Mouse (Mus musculus): ENCODE results near the gene Fam102b. TPM values are rescaled to one million over a fixed set of nuclear protein-coding genes. Genes with fewer than 3 reads are reported as not detected.

Fam102b gene
- total and polyA plus RNA-seq, 2 experiments from 2014 or later: 29.8 to 84.1 TPM

DNA sequence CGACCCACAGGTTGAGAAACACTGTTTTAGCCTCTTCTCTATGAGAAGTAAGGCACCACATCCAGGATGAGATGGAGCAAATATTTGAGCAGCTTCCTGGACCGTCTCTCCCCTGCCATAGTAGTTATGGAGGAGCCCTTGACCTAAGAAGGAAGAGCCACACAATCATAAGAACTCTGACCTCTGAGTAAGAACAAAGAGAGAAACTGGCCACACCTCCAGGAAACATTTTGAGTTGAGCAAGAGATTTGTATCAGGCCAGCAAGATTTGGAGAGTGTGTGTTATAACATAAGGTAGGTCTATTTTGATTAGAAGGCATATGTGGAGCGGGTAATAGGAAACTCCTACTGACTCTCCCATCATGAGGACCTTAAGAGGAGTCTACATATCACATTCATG lies 4.2 kb upstream of the Fam102b start:
- ATAC-seq (ENCODE audit: low FRiP score): no peak
- 95% methylated on average over 3 of the region's 3 CpGs for WGBS
- no peaks in the 10 kb centered on the region for H3K36me3 ChIP-seq (ENCODE audit: insufficient read depth, low read length)
- H3K4me2 ChIP-seq (ENCODE audit: low read depth, low read length, poor library complexity, severe bottlenecking): no peak overlapping the region
- no peaks in the 10 kb centered on the region for H3K4me1 ChIP-seq (ENCODE audit: insufficient read depth, low read length)
- TF ChIP-seq CTCF (IDR thresholded peaks at IDR 0.05): no peak
- DNase-seq (ENCODE audit: low spot score): no peak
- H3K4me3 ChIP-seq (ENCODE audit: low read depth, low read length): no peak overlapping the region
- H3K27ac ChIP-seq (ENCODE audit: low read depth, low read length): no peak overlapping the region
- no peak overlapping the region for H3K9ac ChIP-seq (replicated peaks; ENCODE audit: low read length, poor library complexity, severe bottlenecking)
- H3K9me3 ChIP-seq (ENCODE audit: low read length): no peaks in the 10 kb centered on the region
- H3K27me3 ChIP-seq (ENCODE audit: insufficient read depth, low read length): no peaks in the 10 kb centered on the region

DNA sequence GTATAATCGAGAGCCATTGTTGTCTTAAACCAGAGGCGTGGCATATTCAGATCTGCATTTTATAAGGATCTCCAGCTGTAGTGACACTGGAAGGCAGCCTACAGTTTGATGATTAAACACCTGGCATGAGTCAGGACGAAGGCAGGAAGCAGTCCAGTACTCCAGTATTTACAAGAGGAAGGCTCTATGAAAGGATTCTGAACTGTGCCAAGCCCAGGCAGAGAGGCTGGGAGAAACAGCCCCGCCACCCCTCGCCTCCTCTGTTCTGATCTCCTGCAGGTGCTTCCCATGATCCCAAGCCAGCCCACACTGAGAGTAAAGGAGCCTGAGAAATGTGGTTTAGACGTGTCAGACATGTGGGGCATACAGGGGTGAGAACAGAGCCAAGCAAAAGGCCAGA lies 3.4 kb upstream of the Fam102b start:
- TF ChIP-seq CTCF (IDR thresholded peaks at IDR 0.05): no peak
- Histone ChIP-seq H3K9me3 (ENCODE audit: low read length) (no peaks in the 10 kb centered on the region), H3K4me3 (ENCODE audit: low read depth, low read length) (no peak overlapping the region), H3K9ac (replicated peaks; ENCODE audit: low read length, poor library complexity, severe bottlenecking) (no peak overlapping the region), H3K27ac (ENCODE audit: low read depth, low read length) (no peak overlapping the region), H3K36me3 (ENCODE audit: insufficient read depth, low read length) (no peaks in the 10 kb centered on the region), H3K4me2 (ENCODE audit: low read depth, low read length, poor library complexity, severe bottlenecking) (no peak overlapping the region), H3K27me3 (ENCODE audit: insufficient read depth, low read length) (no peaks in the 10 kb centered on the region), H3K4me1 (ENCODE audit: insufficient read depth, low read length) (no peaks in the 10 kb centered on the region)
- ATAC-seq (ENCODE audit: low FRiP score): no peak
- no peak for DNase-seq (ENCODE audit: low spot score)
- 34% methylated on average over 6 of the region's 6 CpGs for WGBS

GRCm38 (mm10) chr3:109029661-109030060 lies 2.3 kb upstream of the Fam102b start:
- ATAC-seq (ENCODE audit: low FRiP score) (no peak), DNase-seq (ENCODE audit: low spot score) (no peak)
- H3K9ac ChIP-seq (replicated peaks; ENCODE audit: low read length, poor library complexity, severe bottlenecking): no peak overlapping the region
- TF ChIP-seq CTCF (IDR thresholded peaks at IDR 0.05): no peak
- H3K27ac ChIP-seq (ENCODE audit: low read depth, low read length): no peak overlapping the region
- H3K9me3 ChIP-seq (ENCODE audit: low read length): no peaks in the 10 kb centered on the region
- 59% methylated on average over 5 of the region's 5 CpGs for WGBS
- H3K4me2 ChIP-seq (ENCODE audit: low read depth, low read length, poor library complexity, severe bottlenecking): no peak overlapping the region
- no peaks in the 10 kb centered on the region for H3K4me1 ChIP-seq (ENCODE audit: insufficient read depth, low read length)
- H3K36me3 ChIP-seq (ENCODE audit: insufficient read depth, low read length): no peaks in the 10 kb centered on the region
- no peak overlapping the region for H3K4me3 ChIP-seq (ENCODE audit: low read depth, low read length)
- no peaks in the 10 kb centered on the region for H3K27me3 ChIP-seq (ENCODE audit: insufficient read depth, low read length)

DNA sequence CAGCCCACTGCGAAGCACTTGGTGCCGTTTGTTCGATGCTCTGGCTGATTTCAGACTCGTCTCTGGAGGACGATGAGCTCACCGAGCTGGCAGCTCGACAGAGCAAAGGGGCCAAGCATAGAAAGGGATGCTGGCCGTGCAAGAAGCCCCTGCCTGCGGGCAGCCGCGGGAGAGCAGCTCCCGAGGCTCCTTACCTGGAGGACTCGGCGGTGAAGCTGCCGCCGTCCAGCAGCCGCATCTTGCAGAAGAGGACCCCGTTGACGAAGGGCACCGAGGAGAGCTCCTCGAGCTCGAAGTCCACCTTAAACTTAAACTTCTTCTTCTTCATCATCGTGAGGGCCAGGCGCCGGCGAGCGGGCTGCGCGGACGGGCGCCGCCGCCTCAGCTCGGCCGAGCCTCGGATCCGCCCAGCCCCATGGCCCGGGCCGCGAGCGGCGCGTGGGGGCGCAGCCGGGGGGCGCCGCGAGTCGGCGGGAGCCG lies 376 bp downstream of the Fam102b start:
- Histone ChIP-seq H3K9me3 (ENCODE audit: low read length) (no peaks in the 10 kb centered on the region), H3K27me3 (ENCODE audit: insufficient read depth, low read length) (no peaks in the 10 kb centered on the region), H3K27ac (ENCODE audit: low read depth, low read length) (peak overlapping the region; percentile 81), H3K4me2 (ENCODE audit: low read depth, low read length, poor library complexity, severe bottlenecking) (peak overlapping the region; percentile 74), H3K36me3 (ENCODE audit: insufficient read depth, low read length) (no peaks in the 10 kb centered on the region), H3K4me3 (ENCODE audit: low read depth, low read length) (peak overlapping the region; percentile 79), H3K9ac (replicated peaks; ENCODE audit: low read length, poor library complexity, severe bottlenecking) (peak overlapping the region; percentile 77), H3K4me1 (ENCODE audit: insufficient read depth, low read length) (0 out of 2 replicates have a peak, but pooled peaks cover 3% of the 10 kb centered on the region)
- ATAC-seq (ENCODE audit: low FRiP score): peak; percentile 80
- DNase-seq (ENCODE audit: low spot score): peak; percentile 58
- no peak for TF ChIP-seq CTCF (IDR thresholded peaks at IDR 0.05)
- 0% methylated on average over 44 of the region's 51 CpGs for WGBS

DNA sequence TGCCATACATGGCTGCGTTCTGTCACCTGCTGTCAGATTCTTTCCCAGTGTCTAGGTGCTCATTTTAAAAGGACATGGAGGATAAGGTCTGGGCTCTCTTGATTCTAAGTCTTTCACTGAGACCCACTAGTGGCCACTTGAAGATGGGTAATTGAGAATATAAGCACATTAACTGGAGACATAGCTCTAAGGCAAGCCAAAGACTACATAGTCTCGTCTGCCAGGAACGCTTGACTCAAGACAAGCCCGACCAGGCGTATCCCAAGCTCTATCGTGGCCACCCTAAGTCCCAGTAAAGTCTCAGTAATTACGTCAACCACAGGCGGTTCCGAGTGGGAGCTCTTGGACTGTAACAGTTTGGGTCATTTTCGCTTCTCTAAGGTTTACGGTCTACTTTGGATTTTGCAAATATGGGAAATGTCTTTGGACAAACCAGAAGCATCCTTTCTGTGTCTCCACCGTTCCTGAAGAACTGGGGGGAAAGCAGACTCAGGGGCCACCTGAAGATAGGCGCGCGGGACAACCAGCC lies 881 bp downstream of the Fam102b start:
- Histone ChIP-seq H3K9ac (replicated peaks; ENCODE audit: low read length, poor library complexity, severe bottlenecking) (peak overlapping the region; percentile 77), H3K4me2 (ENCODE audit: low read depth, low read length, poor library complexity, severe bottlenecking) (peak overlapping the region; percentile 74), H3K27me3 (ENCODE audit: insufficient read depth, low read length) (no peaks in the 10 kb centered on the region), H3K27ac (ENCODE audit: low read depth, low read length) (peak overlapping the region; percentile 81), H3K36me3 (ENCODE audit: insufficient read depth, low read length) (no peaks in the 10 kb centered on the region), H3K4me3 (ENCODE audit: low read depth, low read length) (peak overlapping the region; percentile 79), H3K4me1 (ENCODE audit: insufficient read depth, low read length) (0 out of 2 replicates have a peak, but pooled peaks cover 3% of the 10 kb centered on the region), H3K9me3 (ENCODE audit: low read length) (no peaks in the 10 kb centered on the region)
- TF ChIP-seq CTCF (IDR thresholded peaks at IDR 0.05): peak; percentile 46
- 4% methylated on average over 15 of the region's 15 CpGs for WGBS
- peak; percentile 53 for DNase-seq (ENCODE audit: low spot score)
- ATAC-seq (ENCODE audit: low FRiP score): peak; percentile 31

- H3K27ac ChIP-seq (ENCODE audit: low read depth, low read length): no peak overlapping the region
- no peaks in the 10 kb centered on the region for H3K36me3 ChIP-seq (ENCODE audit: insufficient read depth, low read length)
- H3K4me2 ChIP-seq (ENCODE audit: low read depth, low read length, poor library complexity, severe bottlenecking): peak overlapping the region; percentile 74
- TF ChIP-seq CTCF (IDR thresholded peaks at IDR 0.05): peak; percentile 95
- no peak overlapping the region for H3K9ac ChIP-seq (replicated peaks; ENCODE audit: low read length, poor library complexity, severe bottlenecking)
- ATAC-seq (ENCODE audit: low FRiP score) (peak; percentile 43; the same call in 1 of the 2 replicates), DNase-seq (ENCODE audit: low spot score) (peak; percentile 90)
- peak overlapping the region; percentile 79 for H3K4me3 ChIP-seq (ENCODE audit: low read depth, low read length)
- H3K27me3 ChIP-seq (ENCODE audit: insufficient read depth, low read length): no peaks in the 10 kb centered on the region
- H3K4me1 ChIP-seq (ENCODE audit: insufficient read depth, low read length): 0 out of 2 replicates have a peak, but pooled peaks cover 3% of the 10 kb centered on the region
- 27% methylated on average over 16 of the region's 16 CpGs for WGBS
- H3K9me3 ChIP-seq (ENCODE audit: low read length): no peaks in the 10 kb centered on the region
These were observed 1.8 kb downstream of the Fam102b start for GRCm38 (mm10) chr3:109025579-109025978.

All from midbrain, postnatal 0 days (tissue).